Mouse (Mus musculus) intestine, embryonic 16.5 days (tissue): ENCODE measurements at regions not wholly inside any gene's neighbourhood (a gene's known extent, or its start where the extent isn't known, plus 50 kb on each side); places are given as distances from the start of the nearest gene placed in this dataset.

Experiments
- ATAC-seq: fragments of 200-750 bp; cut with Nextera tagmentation; 2 replicates; pipeline ENCODE4 v1.8.0; 2017; ENCODE audit warnings: moderate TSS enrichment, moderate library complexity
- H3K27ac ChIP-seq: fragments of 300-500 bp; sonication (generic); 2 replicates; pipeline ENCODE4 v1.5.1; 2014; ENCODE audit warnings: mild to moderate bottlenecking, low read length
- H3K27me3 ChIP-seq: fragments of 300-500 bp; sonication (generic); replicated peaks from 2 replicates; pipeline ENCODE4 v1.6.1; 2014; ENCODE audit warnings: low read length, control low read depth, mixed read lengths; ENCODE audit not compliant: control insufficient read depth, insufficient read depth
- H3K36me3 ChIP-seq: fragments of 300-500 bp; sonication (generic); 2 replicates; pipeline ENCODE4 v1.6.1; 2014; ENCODE audit warnings: low read length, control low read depth; ENCODE audit not compliant: control insufficient read depth, insufficient read depth
- H3K4me1 ChIP-seq: fragments of 300-500 bp; sonication (generic); 2 replicates; pipeline ENCODE4 v1.6.1; 2014; ENCODE audit warnings: low read length, control low read depth, mixed read lengths; ENCODE audit not compliant: control insufficient read depth, insufficient read depth
- H3K4me2 ChIP-seq: fragments of 300-500 bp; sonication (generic); 2 replicates; pipeline ENCODE4 v1.6.1; 2014; ENCODE audit warnings: low read depth, low read length, control low read depth
- H3K4me3 ChIP-seq: fragments of 300-500 bp; sonication (generic); 2 replicates; pipeline ENCODE4 v1.5.1; 2014; ENCODE audit warnings: mild to moderate bottlenecking, low read length
- H3K9ac ChIP-seq: fragments of 300-500 bp; sonication (generic); 2 replicates; pipeline ENCODE4 v1.6.1; 2014; ENCODE audit warnings: low read depth, low read length
- H3K9me3 ChIP-seq: fragments of 300-500 bp; sonication (generic); 2 replicates; pipeline ENCODE4 v1.6.1; 2016; ENCODE audit warnings: low read length, control low read depth; ENCODE audit not compliant: control insufficient read depth
- WGBS: fragments of 180-500 bp; shearing (Covaris S2); extraction: QIAGEN DNeasy Blood & Tissue Kit; methylation state at CpG from one replicate; pipeline ENCODE4 v1.1.7; 2014; 5-methylcytosine and 5-hydroxymethylcytosine counted together

GRCm38 (mm10) chr7:95551798-95552387, 619.2 kb upstream of the Tenm4 start:
- Histone ChIP-seq H3K27me3 (no peaks in the 10 kb centered on the region), H3K4me1 (no peaks in the 10 kb centered on the region), H3K4me3 (no peak overlapping the region), H3K9me3 (no peaks in the 10 kb centered on the region), H3K36me3 (no peaks in the 10 kb centered on the region), H3K4me2 (no peak overlapping the region), H3K27ac (no peak overlapping the region), H3K9ac (no peak overlapping the region)
- 60% methylated on average over 3 of the region's 3 CpGs for WGBS
- ATAC-seq: peak; percentile 56; the same call in 1 of the 2 replicates

GRCm38 (mm10) chr7:95558589-95558988, 612.5 kb upstream of the Tenm4 start:
- Histone ChIP-seq H3K4me1 (no peaks in the 10 kb centered on the region), H3K27ac (no peak overlapping the region), H3K4me2 (no peak overlapping the region), H3K36me3 (no peaks in the 10 kb centered on the region), H3K9me3 (no peaks in the 10 kb centered on the region), H3K4me3 (no peak overlapping the region), H3K9ac (no peak overlapping the region), H3K27me3 (no peaks in the 10 kb centered on the region)
- WGBS: 64% methylated on average over 2 of the region's 2 CpGs
- no peak for ATAC-seq

- H3K4me1 ChIP-seq: no peaks in the 10 kb centered on the region
- H3K9ac ChIP-seq: no peak overlapping the region
- H3K36me3 ChIP-seq: no peaks in the 10 kb centered on the region
- no peak for ATAC-seq
- no peaks in the 10 kb centered on the region for H3K9me3 ChIP-seq
- no peak overlapping the region for H3K27ac ChIP-seq
- H3K27me3 ChIP-seq: no peaks in the 10 kb centered on the region
- H3K4me3 ChIP-seq: no peak overlapping the region
- WGBS: 91% methylated on average over 2 of the region's 2 CpGs
- H3K4me2 ChIP-seq: no peak overlapping the region
These were observed 592.4 kb upstream of the Tenm4 start for GRCm38 (mm10) chr7:95578633-95579032.

GRCm38 (mm10) chr7:95581325-95581724, 589.7 kb upstream of the Tenm4 start:
- Histone ChIP-seq H3K4me2 (no peak overlapping the region), H3K4me3 (no peak overlapping the region), H3K9me3 (no peaks in the 10 kb centered on the region), H3K36me3 (no peaks in the 10 kb centered on the region), H3K27me3 (no peaks in the 10 kb centered on the region), H3K27ac (no peak overlapping the region), H3K9ac (no peak overlapping the region), H3K4me1 (no peaks in the 10 kb centered on the region)
- WGBS: 68% methylated on average over 7 of the region's 7 CpGs
- no peak for ATAC-seq

GRCm38 (mm10) chr7:95598339-95598738, 572.7 kb upstream of the Tenm4 start:
- H3K4me2 ChIP-seq: no peak overlapping the region
- no peak overlapping the region for H3K4me3 ChIP-seq
- 72% methylated on average over 2 of the region's 2 CpGs for WGBS
- no peak overlapping the region for H3K27ac ChIP-seq
- no peak for ATAC-seq
- H3K27me3 ChIP-seq: no peaks in the 10 kb centered on the region
- H3K9ac ChIP-seq: no peak overlapping the region
- no peaks in the 10 kb centered on the region for H3K36me3 ChIP-seq
- H3K4me1 ChIP-seq: no peaks in the 10 kb centered on the region
- no peaks in the 10 kb centered on the region for H3K9me3 ChIP-seq

DNA sequence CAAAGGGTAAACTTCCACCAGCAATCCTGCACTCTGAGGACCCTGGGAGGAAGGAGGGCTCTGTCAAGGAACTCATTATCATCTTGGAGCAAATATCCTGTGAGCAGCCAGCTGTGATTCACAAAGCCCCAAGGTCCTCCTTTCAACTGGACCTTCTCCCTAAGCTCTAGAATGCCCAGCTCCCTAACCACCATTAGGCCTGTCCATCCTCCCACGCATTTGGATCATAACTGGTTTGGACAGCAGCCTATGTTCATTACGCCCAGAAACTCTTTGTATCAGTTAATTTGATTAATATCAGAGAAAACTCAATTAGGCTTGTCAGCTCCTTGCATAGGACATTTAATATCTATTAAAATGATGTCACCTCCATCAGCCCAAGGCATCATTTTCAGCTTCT, 557.3 kb upstream of the Tenm4 start:
- Histone ChIP-seq H3K4me1 (no peaks in the 10 kb centered on the region), H3K9me3 (no peaks in the 10 kb centered on the region), H3K9ac (no peak overlapping the region), H3K4me2 (no peak overlapping the region), H3K36me3 (no peaks in the 10 kb centered on the region), H3K27me3 (no peaks in the 10 kb centered on the region), H3K4me3 (no peak overlapping the region), H3K27ac (no peak overlapping the region)
- 74% methylated on average over 2 of the region's 2 CpGs for WGBS
- no peak for ATAC-seq

GRCm38 (mm10) chr7:95617370-95617769, 553.7 kb upstream of the Tenm4 start:
- Histone ChIP-seq H3K4me2 (no peak overlapping the region), H3K27ac (no peak overlapping the region), H3K36me3 (no peaks in the 10 kb centered on the region), H3K4me1 (no peaks in the 10 kb centered on the region), H3K9ac (no peak overlapping the region), H3K9me3 (no peaks in the 10 kb centered on the region), H3K27me3 (no peaks in the 10 kb centered on the region), H3K4me3 (no peak overlapping the region)
- 59% methylated on average over 2 of the region's 2 CpGs for WGBS
- ATAC-seq: 0 out of 2 replicates have a peak, but pooled peaks have one; percentile 50

DNA sequence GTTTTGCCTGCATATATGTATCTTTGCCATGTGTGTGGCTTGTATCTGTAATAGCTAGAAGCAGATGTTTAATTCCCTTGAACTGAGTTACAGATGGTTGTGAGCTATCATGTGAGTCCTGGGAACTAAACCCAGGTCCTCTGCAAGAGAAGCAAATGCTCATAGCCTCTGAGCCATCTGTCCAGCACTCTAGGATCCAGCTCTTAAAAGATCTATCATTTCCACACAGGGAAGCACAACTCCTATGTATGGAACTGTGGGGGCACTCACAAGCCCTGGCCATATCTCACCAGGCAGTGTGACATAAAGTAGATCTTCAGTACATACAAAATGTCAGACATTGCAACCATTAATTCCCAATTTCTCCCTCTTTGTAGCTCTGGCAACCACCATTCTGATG, 552.9 kb upstream of the Tenm4 start:
- H3K4me1 ChIP-seq: no peaks in the 10 kb centered on the region
- H3K27me3 ChIP-seq: no peaks in the 10 kb centered on the region
- no peak overlapping the region for H3K4me2 ChIP-seq
- H3K9ac ChIP-seq: no peak overlapping the region
- H3K9me3 ChIP-seq: no peaks in the 10 kb centered on the region
- H3K4me3 ChIP-seq: no peak overlapping the region
- ATAC-seq: no peak
- no peaks in the 10 kb centered on the region for H3K36me3 ChIP-seq
- H3K27ac ChIP-seq: no peak overlapping the region

GRCm38 (mm10) chr7:95620079-95620478, 551.0 kb upstream of the Tenm4 start:
- H3K36me3 ChIP-seq: no peaks in the 10 kb centered on the region
- H3K4me1 ChIP-seq: no peaks in the 10 kb centered on the region
- peak; percentile 40; the same call in 1 of the 2 replicates for ATAC-seq
- H3K9me3 ChIP-seq: no peaks in the 10 kb centered on the region
- no peak overlapping the region for H3K9ac ChIP-seq
- no peak overlapping the region for H3K4me2 ChIP-seq
- no peaks in the 10 kb centered on the region for H3K27me3 ChIP-seq
- no peak overlapping the region for H3K4me3 ChIP-seq
- H3K27ac ChIP-seq: no peak overlapping the region

- Histone ChIP-seq H3K27ac (no peak overlapping the region), H3K27me3 (no peaks in the 10 kb centered on the region), H3K4me1 (no peaks in the 10 kb centered on the region), H3K4me3 (no peak overlapping the region), H3K9me3 (no peaks in the 10 kb centered on the region), H3K9ac (no peak overlapping the region), H3K36me3 (no peaks in the 10 kb centered on the region), H3K4me2 (no peak overlapping the region)
- 81% methylated on average over 5 of the region's 5 CpGs for WGBS
- ATAC-seq: no peak
These were observed 530.4 kb upstream of the Tenm4 start for GRCm38 (mm10) chr7:95640683-95641082.
